Mouse (Mus musculus): ENCODE measurements around the gene Cyp2a4.
"Not testable (repeated sequence)": the region's sequence is repeated elsewhere in the genome, so short reads cannot be mapped to it uniquely, and the experiment has no call there.

The Cyp2a4 gene

DNA sequence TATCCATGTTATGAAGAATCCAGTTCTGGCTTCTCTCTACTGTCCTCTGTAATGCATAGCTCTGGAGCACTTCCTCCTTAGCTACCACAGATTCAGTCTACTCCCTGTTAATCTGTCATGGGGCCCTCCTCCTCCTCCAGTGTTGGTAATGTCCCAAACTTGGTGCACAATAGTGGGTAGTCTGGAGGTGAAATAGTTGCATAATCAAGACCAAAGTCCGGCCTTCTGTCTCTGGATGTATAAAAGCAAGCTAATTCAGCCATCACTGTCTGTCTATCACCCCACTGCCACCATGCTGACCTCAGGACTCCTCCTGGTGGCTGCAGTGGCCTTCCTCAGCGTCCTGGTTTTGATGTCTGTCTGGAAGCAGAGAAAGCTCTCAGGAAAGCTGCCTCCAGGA is at the start of gene Cyp2a4:
Gene Cyp2a4 (plus strand): TSS at position 244 of the 400 bp plus-strand sequence.
- DNase-seq (ENCODE audit: inconsistent ontology term) = not testable (repeated sequence)

DNA sequence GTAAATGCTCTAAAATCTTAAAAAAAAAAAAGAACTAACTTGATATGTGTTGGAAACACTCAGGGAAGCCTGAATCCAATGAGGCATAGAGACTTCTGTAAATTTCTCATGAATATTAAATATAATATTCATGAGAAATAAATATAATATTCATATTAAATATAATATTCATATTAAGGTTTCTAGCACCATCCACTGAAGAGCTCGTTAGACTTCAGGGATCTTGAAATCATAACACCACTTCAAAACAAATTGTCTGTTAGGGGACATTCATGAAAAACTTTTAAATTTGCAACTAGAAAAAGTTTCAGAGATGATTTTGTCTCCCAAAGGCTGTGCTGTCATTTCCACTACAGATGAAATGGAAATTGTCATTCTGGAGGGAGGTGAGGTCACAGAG is 46.9 kb upstream of the Cyp2a4 start, which contains the start of gene Vmn1r184:
Gene Vmn1r184 (plus strand): TSS at position 301 of the 400 bp plus-strand sequence.
- DNase-seq (ENCODE audit: inconsistent ontology term) = not testable (repeated sequence)

DNA sequence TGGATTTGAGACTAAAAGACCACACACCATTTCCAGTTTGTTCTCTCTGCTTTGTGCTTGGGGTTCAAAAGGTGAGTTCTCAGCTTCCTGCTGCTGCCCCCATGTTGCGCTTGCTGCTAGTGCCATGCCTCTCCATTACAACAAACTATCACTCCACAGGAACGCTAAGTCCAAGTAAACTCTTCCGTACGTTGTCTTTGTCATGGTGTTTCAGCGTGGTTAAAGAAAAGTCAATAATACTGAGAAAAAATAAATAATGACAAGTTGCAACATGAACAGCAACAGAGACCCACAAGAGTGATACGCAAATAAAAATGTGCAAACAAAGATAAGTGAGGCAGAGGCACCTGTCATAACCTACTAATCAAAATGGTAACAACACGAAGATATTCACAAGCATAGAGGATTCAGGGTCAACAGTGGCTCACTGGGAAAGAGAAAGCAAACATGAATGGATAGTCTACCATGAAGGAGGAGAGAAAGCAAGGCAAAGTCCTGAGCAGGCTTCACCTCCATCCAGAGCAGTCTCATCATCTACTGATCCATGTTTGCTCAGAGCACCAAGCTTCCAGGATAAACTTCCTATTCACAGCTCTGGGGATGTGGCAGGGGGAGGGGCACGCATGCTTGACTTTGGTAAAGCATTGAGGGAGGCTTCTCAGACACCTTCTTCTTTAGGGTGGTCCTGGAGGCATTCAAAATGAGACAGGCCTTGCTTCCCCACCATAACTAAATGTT is 3.4 kb upstream of the Cyp2a4 start:
- not testable (repeated sequence) for DNase-seq (ENCODE audit: inconsistent ontology term)

DNA sequence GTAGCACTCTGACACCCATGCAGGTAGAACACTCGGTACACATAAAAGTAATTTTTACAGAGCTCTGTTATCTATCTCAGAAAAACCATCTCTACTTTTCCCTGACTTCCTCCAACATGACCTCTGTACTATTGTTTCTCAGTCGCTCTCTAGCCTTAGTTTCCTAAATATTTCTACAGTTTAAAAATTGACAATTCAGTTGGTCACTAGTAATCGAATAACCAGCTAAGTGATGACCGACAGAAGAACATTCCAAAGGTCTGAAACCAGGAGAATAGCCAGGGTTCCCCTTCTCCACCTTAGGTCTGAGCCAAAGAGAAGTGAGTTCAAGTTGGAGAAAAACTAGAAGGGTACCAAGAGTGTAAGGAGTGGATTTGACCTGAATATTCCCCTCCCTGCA is 4.8 kb downstream of the Cyp2a4 start:
- DNase-seq (ENCODE audit: inconsistent ontology term) = not testable (repeated sequence)

DNA sequence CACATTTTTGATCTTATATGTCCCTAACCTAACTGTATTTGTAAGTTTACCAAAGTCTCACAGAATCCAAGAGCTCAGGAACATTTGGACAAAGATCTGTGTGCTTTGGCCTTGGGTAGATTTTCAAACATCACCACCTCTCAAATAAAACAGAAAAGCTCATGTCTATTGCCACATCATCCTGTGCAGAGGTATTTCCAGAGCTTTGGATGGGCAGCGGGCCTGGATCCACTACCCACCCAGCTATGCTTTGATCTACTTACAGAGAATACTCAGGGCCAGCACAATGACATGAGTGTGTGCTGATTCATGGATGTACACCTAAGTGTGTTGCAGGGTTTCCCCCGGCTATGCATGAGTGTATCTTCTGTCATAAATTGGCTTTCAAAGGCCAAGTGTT is 8.2 kb downstream of the Cyp2a4 start:
- DNase-seq (ENCODE audit: inconsistent ontology term) = not testable (repeated sequence)

DNA sequence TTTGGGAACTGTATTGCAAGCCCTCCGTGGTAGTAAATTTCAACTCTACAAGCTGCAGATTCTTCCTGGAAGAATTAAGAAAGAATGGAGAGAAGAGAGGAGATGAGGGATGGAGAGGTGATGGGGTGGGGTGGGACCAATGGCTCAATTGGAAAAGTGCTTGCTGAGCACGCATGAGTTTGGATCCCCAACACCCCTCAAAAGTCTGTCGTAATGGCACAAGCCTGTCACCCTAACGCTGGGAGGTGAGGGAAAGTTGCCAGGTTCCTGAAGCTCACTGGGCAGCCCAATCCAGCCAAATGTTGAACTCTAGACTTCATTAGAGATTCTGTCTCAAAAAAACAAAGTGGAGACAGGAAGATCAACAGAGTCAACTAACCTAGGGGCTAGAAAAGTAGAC is 8.8 kb downstream of the Cyp2a4 start:
- not testable (repeated sequence) for DNase-seq (ENCODE audit: inconsistent ontology term)

DNA sequence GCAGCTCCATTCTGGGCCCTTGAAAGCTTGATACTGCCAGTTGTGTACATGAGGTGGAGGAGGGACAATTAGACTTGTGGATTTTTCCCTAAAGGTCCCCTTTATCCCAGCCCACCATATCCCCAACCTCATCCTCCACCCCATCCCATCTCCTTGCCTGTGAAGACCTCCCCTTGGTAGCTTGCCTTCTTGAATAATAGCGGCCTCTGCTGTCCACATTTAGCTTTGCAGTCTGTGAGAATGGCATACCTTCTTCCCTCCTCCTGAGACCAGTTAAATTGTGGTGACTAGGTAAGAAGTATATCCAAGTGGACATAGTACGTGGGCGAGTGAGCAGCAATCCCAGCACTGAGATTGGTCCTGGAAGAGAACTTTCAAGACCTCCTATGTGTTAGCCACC is 13.4 kb downstream of the Cyp2a4 start:
- not testable (repeated sequence) for DNase-seq (ENCODE audit: inconsistent ontology term)

DNA sequence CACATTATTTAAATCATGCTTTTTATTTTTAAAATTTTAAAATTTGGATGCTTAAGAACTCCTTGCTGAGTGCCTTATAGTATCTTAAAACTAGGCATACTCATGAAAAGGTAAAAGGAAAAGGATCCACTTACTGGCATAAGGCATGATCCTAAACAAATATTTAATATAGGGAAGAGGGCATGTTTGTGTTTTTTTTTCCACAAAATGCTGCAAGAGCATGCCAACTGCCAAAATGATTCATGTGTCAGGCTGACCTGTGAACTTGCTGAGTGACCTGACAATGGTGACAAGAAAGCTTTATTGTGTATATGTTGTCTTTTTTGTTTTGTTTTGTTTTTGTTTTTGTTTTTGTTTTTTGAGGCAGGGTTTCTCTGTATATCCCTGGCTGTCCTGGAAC is 43.2 kb downstream of the Cyp2a4 start:
- DNase-seq (ENCODE audit: inconsistent ontology term) = not testable (repeated sequence)

DNA sequence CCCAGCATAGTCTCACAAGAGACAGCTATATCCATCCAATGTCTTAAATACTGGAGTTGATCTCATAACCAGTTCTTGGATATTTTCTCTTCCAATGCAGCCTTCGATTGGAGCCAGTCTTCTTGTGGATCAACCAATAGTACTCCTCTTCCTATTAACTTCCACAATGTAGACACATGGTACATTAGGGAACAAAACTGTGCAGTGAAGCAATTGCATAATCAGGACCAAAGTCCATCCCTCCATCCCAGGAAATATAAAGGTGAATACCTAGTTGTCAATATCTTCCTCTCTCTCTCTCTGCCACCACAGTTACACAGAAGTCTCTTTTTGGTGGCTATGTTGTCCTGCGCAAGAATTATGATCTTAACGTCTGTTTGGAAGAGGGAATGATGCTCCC is 45.3 kb downstream of the Cyp2a4 start:
- not testable (repeated sequence) for DNase-seq (ENCODE audit: inconsistent ontology term)

DNA sequence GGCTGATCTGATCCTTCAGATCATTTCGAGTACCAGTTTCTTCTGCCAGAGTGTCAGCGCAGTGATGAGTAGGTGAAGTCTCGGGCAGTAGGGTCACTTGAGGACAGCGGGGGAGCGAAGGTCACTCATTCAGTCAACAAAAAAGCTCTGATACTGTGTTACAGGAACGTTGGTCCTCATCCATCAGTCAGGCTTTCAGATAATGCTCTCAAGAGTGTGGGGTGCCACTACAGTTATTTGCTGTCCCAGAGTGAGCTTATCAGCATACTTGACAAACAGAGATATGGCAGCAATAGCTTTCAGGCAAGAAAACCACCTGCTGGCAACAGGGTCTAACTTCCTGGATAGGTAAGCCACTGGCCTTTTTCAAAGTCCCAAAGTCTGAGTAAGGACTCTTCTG is 49.8 kb downstream of the Cyp2a4 start:
- not testable (repeated sequence) for DNase-seq (ENCODE audit: inconsistent ontology term)
